In the genomic region with DNA sequence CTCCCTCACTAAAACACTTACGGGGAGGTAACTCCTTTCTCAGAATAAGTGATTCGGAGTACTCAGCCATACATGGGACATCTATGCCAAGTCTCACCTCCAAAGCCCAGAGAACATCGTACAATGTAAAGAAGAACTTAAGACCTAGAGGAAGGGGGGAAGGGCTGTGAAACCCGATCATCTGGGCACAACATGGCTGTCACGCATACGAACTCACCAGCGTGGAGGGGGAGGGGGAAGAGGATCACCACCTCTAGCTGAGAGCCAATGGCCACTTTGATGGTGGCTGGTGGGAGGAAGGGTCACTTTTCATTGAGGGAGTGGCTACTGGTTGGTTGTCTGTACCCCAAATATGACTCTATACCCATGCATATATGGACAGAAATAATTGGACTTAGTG, we compare ENCODE assay signal across 17 mouse cellular contexts.
"Had no signal": no experiment of that assay in that cellular context is flagged by ENCODE, and none has a peak within 500 bp of the region (broad histone marks: within the 10 kb centered on the region; RNA-seq: fewer than 3 reads in every experiment).

No protein-coding gene starts in this region.

- H3K9ac ChIP-seq: liver, postnatal 0 days; lung, embryonic 15.5 days; midbrain, embryonic 13.5 days; midbrain, embryonic 15.5 days; neural tube, embryonic 12.5 days; stomach, embryonic 15.5 days had no signal

- H3K27ac ChIP-seq: lung, embryonic 15.5 days; macrophage; midbrain, embryonic 13.5 days; midbrain, embryonic 15.5 days; neural tube, embryonic 12.5 days; stomach, embryonic 15.5 days; stomach, postnatal 0 days had no signal

- H3K4me1 ChIP-seq: lung, embryonic 15.5 days had no signal

- DNase-seq: liver, postnatal 0 days; lung, adult 2 months; lung, postnatal 14 days; lung, postnatal 36 days; right cerebral cortex, postnatal 14 days; thymus, adult 2 months; thymus, postnatal 25 days; thymus, postnatal 4 days had no signal

- H3K4me3 ChIP-seq: lung, embryonic 15.5 days; midbrain, embryonic 13.5 days; midbrain, embryonic 15.5 days; neural tube, embryonic 12.5 days; stomach, embryonic 15.5 days had no signal

- ATAC-seq: liver, postnatal 0 days; lung, postnatal 0 days; midbrain, embryonic 13.5 days; midbrain, embryonic 15.5 days had no signal

- H3K4me2 ChIP-seq: lung, embryonic 15.5 days; midbrain, embryonic 11.5 days; midbrain, embryonic 13.5 days; midbrain, embryonic 15.5 days; neural tube, embryonic 12.5 days; stomach, embryonic 15.5 days had no signal

- H3K36me3 ChIP-seq: lung, embryonic 15.5 days; midbrain, embryonic 15.5 days; neural tube, embryonic 12.5 days; stomach, embryonic 15.5 days had no signal

- H3K9me3 ChIP-seq: lung, embryonic 15.5 days; midbrain, embryonic 13.5 days; midbrain, embryonic 15.5 days; neural tube, embryonic 12.5 days; stomach, embryonic 15.5 days had no signal

- H3K27me3 ChIP-seq: lung, embryonic 15.5 days; midbrain, embryonic 13.5 days; midbrain, embryonic 15.5 days; neural tube, embryonic 12.5 days; stomach, embryonic 15.5 days had no signal
